In the genomic region with DNA sequence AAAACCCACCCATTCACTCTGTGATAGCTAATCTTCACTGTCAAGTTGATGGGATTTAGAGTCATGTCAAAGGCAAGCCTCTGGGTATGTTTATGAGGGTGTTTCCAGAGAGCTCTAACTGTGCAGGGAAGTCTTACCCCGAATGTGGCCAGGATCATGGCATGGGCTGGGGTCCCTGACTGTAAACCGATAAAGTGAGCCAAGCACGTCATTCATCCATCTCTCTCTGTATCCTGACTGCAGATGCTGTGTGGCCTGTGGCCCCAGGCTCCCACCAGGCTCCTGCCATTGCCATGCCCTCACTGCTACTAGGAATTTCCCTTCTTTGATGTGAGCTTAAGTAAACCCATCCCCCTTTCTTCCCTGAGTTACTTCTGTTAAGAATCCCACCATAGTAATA, we compare ENCODE assay signal across 39 mouse cellular contexts. TPM values are rescaled to one million over a fixed set of nuclear protein-coding genes. Genes with fewer than 3 reads are reported as not detected.
"Had no signal": no experiment of that assay in that cellular context is flagged by ENCODE, and none has a peak within 500 bp of the region (broad histone marks: within the 10 kb centered on the region; RNA-seq: fewer than 3 reads in every experiment).

No protein-coding gene starts in this region.

- DNase-seq: left cerebral cortex, postnatal 4 days; liver; liver, embryonic 13.5 days; liver, postnatal 0 days; lung, adult 18-20 months; lung, adult 2 months; lung, embryonic 14.5 days; lung, postnatal 10 days; lung, postnatal 14 days; lung, postnatal 36 days; lung, postnatal 4 days; midbrain, embryonic 14.5 days had no signal

- H3K9ac ChIP-seq: limb, embryonic 12.5 days; limb, embryonic 13.5 days; limb, embryonic 15.5 days; liver, embryonic 12.5 days; liver, embryonic 13.5 days; liver, embryonic 14.5 days; liver, embryonic 15.5 days; liver, postnatal 0 days; lung, embryonic 14.5 days; lung, embryonic 15.5 days; midbrain, embryonic 12.5 days; midbrain, embryonic 13.5 days; midbrain, embryonic 15.5 days; neural tube, embryonic 12.5 days had no signal

- H3K27ac ChIP-seq: left cerebral cortex, adult 2 months; limb, embryonic 10.5 days; limb, embryonic 12.5 days; limb, embryonic 13.5 days; limb, embryonic 15.5 days; liver, embryonic 12.5 days; liver, embryonic 13.5 days; liver, embryonic 14.5 days; liver, embryonic 15.5 days; lung, embryonic 15.5 days; macrophage; midbrain, embryonic 10.5 days; midbrain, embryonic 12.5 days; midbrain, embryonic 13.5 days; midbrain, embryonic 15.5 days; neural tube, embryonic 12.5 days had no signal

- ATAC-seq: liver, embryonic 12.5 days; liver, postnatal 0 days; lung, postnatal 0 days; midbrain, embryonic 13.5 days; midbrain, embryonic 15.5 days had no signal

- H3K36me3 ChIP-seq: liver, embryonic 15.5 days; midbrain, embryonic 12.5 days; midbrain, embryonic 13.5 days; midbrain, embryonic 15.5 days; neural tube, embryonic 12.5 days had no signal

- H3K27me3 ChIP-seq: limb, embryonic 12.5 days; limb, embryonic 13.5 days; limb, embryonic 15.5 days; liver, embryonic 12.5 days; liver, embryonic 13.5 days; liver, embryonic 15.5 days; lung, embryonic 15.5 days; megakaryocyte, embryonic 14.5 days; midbrain, embryonic 12.5 days; midbrain, embryonic 13.5 days; midbrain, embryonic 15.5 days; neural tube, embryonic 12.5 days had no signal

- H3K9me3 ChIP-seq: limb, embryonic 10.5 days; limb, embryonic 12.5 days; limb, embryonic 13.5 days; limb, embryonic 15.5 days; liver, embryonic 12.5 days; liver, embryonic 13.5 days; liver, embryonic 15.5 days; lung, embryonic 15.5 days; midbrain, embryonic 10.5 days; midbrain, embryonic 12.5 days; midbrain, embryonic 13.5 days; midbrain, embryonic 15.5 days; neural tube, embryonic 12.5 days had no signal

- H3K4me3 ChIP-seq: left cerebral cortex, adult 2 months; limb, embryonic 10.5 days; limb, embryonic 12.5 days; limb, embryonic 13.5 days; limb, embryonic 15.5 days; liver, embryonic 12.5 days; liver, embryonic 13.5 days; liver, embryonic 15.5 days; lung, embryonic 15.5 days; megakaryocyte, embryonic 14.5 days; midbrain, embryonic 10.5 days; midbrain, embryonic 12.5 days; midbrain, embryonic 13.5 days; midbrain, embryonic 15.5 days; neural tube, embryonic 12.5 days had no signal

- H3K4me1 ChIP-seq: limb, embryonic 10.5 days; limb, embryonic 12.5 days; limb, embryonic 13.5 days; limb, embryonic 15.5 days; liver, embryonic 12.5 days; liver, embryonic 13.5 days; liver, embryonic 15.5 days; lung, embryonic 15.5 days; megakaryocyte, embryonic 14.5 days; midbrain, embryonic 10.5 days; midbrain, embryonic 12.5 days; midbrain, embryonic 13.5 days; neural tube, embryonic 12.5 days had no signal

- H3K4me2 ChIP-seq: limb, embryonic 12.5 days; limb, embryonic 13.5 days; limb, embryonic 15.5 days; liver, embryonic 11.5 days; liver, embryonic 12.5 days; liver, embryonic 13.5 days; liver, embryonic 15.5 days; lung, embryonic 14.5 days; lung, embryonic 15.5 days; midbrain, embryonic 12.5 days; midbrain, embryonic 13.5 days; midbrain, embryonic 15.5 days; neural tube, embryonic 12.5 days had no signal

RNA-seq across cellular contexts. Expression of a gene that starts 42.4 kb away (rescaled TPM):
- total RNA-seq: liver, adult 2 months; megakaryocyte progenitor cell, adult 5-6 weeks; megakaryocyte, adult 5-6 weeks; megakaryocyte-erythroid progenitor cell, adult 5-6 weeks; monocyte, adult 5-6 weeks had no signal
- polyA plus RNA-seq: limb, embryonic 10.5 days; limb, embryonic 11.5 days; limb, embryonic 12.5 days; limb, embryonic 13.5 days; limb, embryonic 14.5 days; limb, embryonic 15.5 days; liver, adult 2 months; liver, embryonic 11.5 days; liver, embryonic 12.5 days; liver, embryonic 13.5 days; liver, embryonic 14.5 days; liver, embryonic 15.5 days; liver, embryonic 16.5 days; liver, postnatal 0 days; lung, adult 2 months; lung, embryonic 14.5 days; lung, embryonic 15.5 days; lung, embryonic 16.5 days; lung, postnatal 0 days; macrophage had no signal
